Mouse (Mus musculus) central nervous system, embryonic 14 days (tissue): ENCODE data around the gene Secisbp2l. TPM values are rescaled to one million over a fixed set of nuclear protein-coding genes. Genes with fewer than 3 reads are reported as not detected.

Experiments
- polyA plus RNA-seq: library from polyadenylated mRNA; depleted of rRNA; stranded (reverse); fragments of >200 nt; gene quantifications from 2 replicates; pipeline ENCODE4 v1.2.3, GENCODE M21; 2012; rRNA removed

The Secisbp2l gene
- 19.2 and 19.5 TPM in 2 replicates for polyA plus RNA-seq

DNA sequence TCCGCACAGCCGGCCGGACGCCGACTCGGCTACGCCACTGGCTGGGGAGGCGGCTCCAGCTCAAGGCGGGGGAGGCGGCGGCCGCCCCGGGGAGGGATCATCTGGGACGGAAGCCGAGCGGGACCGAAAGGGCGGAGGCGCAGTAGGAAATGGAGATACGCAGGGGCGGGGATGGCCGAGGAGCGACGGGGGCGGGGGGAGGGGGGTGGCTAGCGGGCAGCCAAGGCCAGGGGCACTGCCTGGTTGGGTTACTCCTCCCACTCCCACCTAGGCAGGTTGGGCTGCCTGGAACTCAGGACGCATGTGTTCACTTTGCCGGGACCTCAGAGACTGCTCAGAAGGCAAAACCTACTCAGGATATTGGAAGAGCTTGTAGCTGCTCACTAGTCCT is at the start of gene Secisbp2l:
Secisbp2l (minus strand) TSS at position 152 of the 391 bp plus-strand sequence.

GRCm38 (mm10) chr2:125724086-125724430 is 58.6 kb downstream of the Secisbp2l start, which contains the start of gene Shc4:
TSS of gene Shc4 (minus strand) at chr2:125724148.

Other genes with a start within 250 kb of the Secisbp2l start
- gene Cep152, start 157.8 kb downstream of the Secisbp2l start, polyA plus RNA-seq: 5.4 and 6.1 TPM in 2 replicates
- 280 and 282 TPM in 2 replicates for gene Eid1, start 109.8 kb downstream of the Secisbp2l start, polyA plus RNA-seq
- 1.6 and 2.7 TPM in 2 replicates for gene Shc4, start 58.7 kb downstream of the Secisbp2l start, polyA plus RNA-seq
- 23.0 and 23.3 TPM in 2 replicates for gene Galk2, start 76.2 kb upstream of the Secisbp2l start, polyA plus RNA-seq
- 62.9 and 69.5 TPM in 2 replicates for gene Cops2, start 76.3 kb upstream of the Secisbp2l start, polyA plus RNA-seq